Mouse (Mus musculus): ENCODE data around the gene Pcdh18.

Pcdh18 gene

GRCm38 (mm10) chr3:49756870-49757625, at the start of gene Pcdh18:
TSS of gene Pcdh18 (minus strand) at chr3:49757325.
- peak; percentile 87 for DNase-seq

- no peak for DNase-seq
These were observed 49.7 kb upstream of the Pcdh18 start for GRCm38 (mm10) chr3:49806823-49807222.

- no peak for DNase-seq
These were observed 48.4 kb upstream of the Pcdh18 start for GRCm38 (mm10) chr3:49805511-49805910.

GRCm38 (mm10) chr3:49788296-49788695, 31.2 kb upstream of the Pcdh18 start:
- DNase-seq: no peak

- DNase-seq: no peak
These were observed 30.6 kb upstream of the Pcdh18 start for GRCm38 (mm10) chr3:49787719-49788118.

GRCm38 (mm10) chr3:49768992-49769738, 12.0 kb upstream of the Pcdh18 start:
- DNase-seq: no peak

- DNase-seq: no peak
These were observed 5.6 kb upstream of the Pcdh18 start for GRCm38 (mm10) chr3:49762711-49763110.

GRCm38 (mm10) chr3:49761971-49762370, 4.8 kb upstream of the Pcdh18 start:
- DNase-seq: no peak

GRCm38 (mm10) chr3:49757626-49758019, 498 bp upstream of the Pcdh18 start:
- DNase-seq: no peak

GRCm38 (mm10) chr3:49755986-49756845, 909 bp downstream of the Pcdh18 start:
- DNase-seq: peak; percentile 40

- no peak for DNase-seq
These were observed 4.4 kb downstream of the Pcdh18 start for GRCm38 (mm10) chr3:49752766-49753165.

GRCm38 (mm10) chr3:49749491-49750284, 7.4 kb downstream of the Pcdh18 start:
- DNase-seq: no peak

- no peak for DNase-seq
These were observed 9.1 kb downstream of the Pcdh18 start for GRCm38 (mm10) chr3:49748054-49748453.

GRCm38 (mm10) chr3:49739061-49739460, 18.1 kb downstream of the Pcdh18 start:
- DNase-seq: no peak

- DNase-seq: peak; percentile 43
These were observed 18.6 kb downstream of the Pcdh18 start for GRCm38 (mm10) chr3:49738531-49738930.

- DNase-seq: no peak
These were observed 50.6 kb downstream of the Pcdh18 start for GRCm38 (mm10) chr3:49706503-49706902.

GRCm38 (mm10) chr3:49699951-49700350, 57.2 kb downstream of the Pcdh18 start:
- no peak for DNase-seq

Data from kidney, postnatal 14 days (tissue).